Mouse (Mus musculus): ENCODE results near the gene Tspan12. TPM values are rescaled to one million over a fixed set of nuclear protein-coding genes. Genes with fewer than 3 reads are reported as not detected.

The Tspan12 gene
- polyA plus RNA-seq, 1 experiment: 8.2 TPM

DNA sequence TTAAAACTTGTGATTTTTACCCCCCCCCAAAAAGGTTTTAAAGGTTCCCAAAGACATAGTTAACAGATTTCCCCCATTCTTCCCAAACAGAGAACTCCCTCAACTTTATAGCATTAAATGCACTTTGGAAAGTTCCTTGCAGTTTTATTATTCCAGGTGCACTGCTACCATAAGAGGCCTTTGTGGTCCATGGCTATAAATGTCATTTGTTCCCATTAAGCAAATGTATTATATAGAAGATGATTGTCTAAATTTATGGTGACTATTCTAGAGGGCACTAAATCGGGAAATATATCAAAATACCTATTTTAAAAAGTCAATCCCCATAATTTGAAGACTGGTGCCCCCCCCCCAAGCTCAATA, 82.9 kb downstream of the Tspan12 start:
- Histone ChIP-seq H3K27me3 (ENCODE audit: control insufficient read depth, insufficient read depth, insufficient read length) (no peaks in the 10 kb centered on the region), H3K4me3 (ENCODE audit: insufficient read depth, poor library complexity, severe bottlenecking) (no peak overlapping the region), H3K79me3 (ENCODE audit: low read depth) (no peaks in the 10 kb centered on the region), H3K79me2 (ENCODE audit: control insufficient read depth, insufficient read depth) (no peaks in the 10 kb centered on the region), H3K36me3 (ENCODE audit: control insufficient read depth, insufficient read depth) (no peaks in the 10 kb centered on the region), H3ac (ENCODE audit: control insufficient read depth, insufficient read length, low read depth) (no peak overlapping the region)
- TF ChIP-seq CTCF (IDR thresholded peaks at IDR 0.05; ENCODE audit: control insufficient read depth, insufficient read depth, insufficient read length): no peak
- TF ChIP-seq MYOG (IDR thresholded peaks at IDR 0.05; ENCODE audit: control insufficient read depth, extremely low read depth, insufficient read length): no peak
- TF ChIP-seq CEBPB (IDR thresholded peaks at IDR 0.05; ENCODE audit: low read depth): no peak
- no peak for TF ChIP-seq MYOD1 (IDR thresholded peaks at IDR 0.05; ENCODE audit: control insufficient read depth, insufficient read length, low read depth)
- TF ChIP-seq FOSL1 (IDR thresholded peaks at IDR 0.05; ENCODE audit: insufficient read depth, low read length, poor library complexity, severe bottlenecking): no peak
- TF ChIP-seq USF1 (IDR thresholded peaks at IDR 0.05; ENCODE audit: low read depth): no peak
- no peak for TF ChIP-seq MAX (IDR thresholded peaks at IDR 0.05)

GRCm38 (mm10) chr6:21768745-21769446, 83.4 kb downstream of the Tspan12 start:
- Histone ChIP-seq H3K4me3 (ENCODE audit: insufficient read depth, poor library complexity, severe bottlenecking) (no peak overlapping the region), H3K79me2 (ENCODE audit: control insufficient read depth, insufficient read depth) (no peaks in the 10 kb centered on the region), H3K36me3 (ENCODE audit: control insufficient read depth, insufficient read depth) (no peaks in the 10 kb centered on the region), H3K27me3 (ENCODE audit: control insufficient read depth, insufficient read depth, insufficient read length) (no peaks in the 10 kb centered on the region), H3ac (ENCODE audit: control insufficient read depth, insufficient read length, low read depth) (no peak overlapping the region), H3K79me3 (ENCODE audit: low read depth) (no peaks in the 10 kb centered on the region)
- TF ChIP-seq MAX (IDR thresholded peaks at IDR 0.05): no peak
- TF ChIP-seq MYOD1 (IDR thresholded peaks at IDR 0.05; ENCODE audit: control insufficient read depth, insufficient read length, low read depth): peak; percentile 50
- no peak for TF ChIP-seq MYOG (IDR thresholded peaks at IDR 0.05; ENCODE audit: control insufficient read depth, extremely low read depth, insufficient read length)
- no peak for TF ChIP-seq USF1 (IDR thresholded peaks at IDR 0.05; ENCODE audit: low read depth)

DNA sequence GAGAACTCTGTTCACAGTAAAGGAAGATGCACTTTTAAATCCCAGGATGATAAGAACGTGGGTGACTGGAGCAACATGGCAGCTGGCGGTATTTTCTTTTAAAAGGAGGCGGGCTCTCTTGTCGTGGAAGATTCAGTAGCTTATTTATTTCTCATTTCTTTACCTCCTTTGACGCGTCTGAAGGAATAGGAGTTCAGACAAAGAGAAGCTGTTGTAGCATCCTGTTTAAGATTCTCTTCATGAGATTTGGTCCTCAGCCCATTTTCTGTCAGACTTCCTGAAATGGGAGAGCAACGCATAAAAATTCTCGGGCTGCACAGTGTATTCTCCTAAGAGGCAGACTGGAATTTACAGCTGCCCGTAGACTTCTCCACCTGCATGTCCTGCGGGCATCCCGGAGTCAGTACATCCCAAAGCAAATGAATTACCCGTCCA, 84.5 kb downstream of the Tspan12 start:
- no peaks in the 10 kb centered on the region for H3K36me3 ChIP-seq (ENCODE audit: control insufficient read depth, insufficient read depth)
- no peaks in the 10 kb centered on the region for H3K79me2 ChIP-seq (ENCODE audit: control insufficient read depth, insufficient read depth)
- H3K27me3 ChIP-seq (ENCODE audit: control insufficient read depth, insufficient read depth, insufficient read length): no peaks in the 10 kb centered on the region
- H3ac ChIP-seq (ENCODE audit: control insufficient read depth, insufficient read length, low read depth): no peak overlapping the region
- H3K79me3 ChIP-seq (ENCODE audit: low read depth): no peaks in the 10 kb centered on the region
- TF ChIP-seq CEBPB (IDR thresholded peaks at IDR 0.05; ENCODE audit: low read depth) (no peak), FOSL1 (IDR thresholded peaks at IDR 0.05; ENCODE audit: insufficient read depth, low read length, poor library complexity, severe bottlenecking) (no peak), MAX (IDR thresholded peaks at IDR 0.05) (no peak), USF1 (IDR thresholded peaks at IDR 0.05; ENCODE audit: low read depth) (no peak), CTCF (IDR thresholded peaks at IDR 0.05; ENCODE audit: control insufficient read depth, insufficient read depth, insufficient read length) (no peak), MYOD1 (IDR thresholded peaks at IDR 0.05; ENCODE audit: control insufficient read depth, insufficient read length, low read depth) (no peak), MYOG (IDR thresholded peaks at IDR 0.05; ENCODE audit: control insufficient read depth, extremely low read depth, insufficient read length) (no peak)
- no peak overlapping the region for H3K4me3 ChIP-seq (ENCODE audit: insufficient read depth, poor library complexity, severe bottlenecking)

- Histone ChIP-seq H3K4me3 (ENCODE audit: insufficient read depth, poor library complexity, severe bottlenecking) (no peak overlapping the region), H3K27me3 (ENCODE audit: control insufficient read depth, insufficient read depth, insufficient read length) (no peaks in the 10 kb centered on the region), H3K36me3 (ENCODE audit: control insufficient read depth, insufficient read depth) (no peaks in the 10 kb centered on the region), H3ac (ENCODE audit: control insufficient read depth, insufficient read length, low read depth) (no peak overlapping the region), H3K79me2 (ENCODE audit: control insufficient read depth, insufficient read depth) (no peaks in the 10 kb centered on the region), H3K79me3 (ENCODE audit: low read depth) (no peaks in the 10 kb centered on the region)
- TF ChIP-seq MYOG (IDR thresholded peaks at IDR 0.05; ENCODE audit: control insufficient read depth, extremely low read depth, insufficient read length): no peak
- no peak for TF ChIP-seq CTCF (IDR thresholded peaks at IDR 0.05; ENCODE audit: control insufficient read depth, insufficient read depth, insufficient read length)
- no peak for TF ChIP-seq MAX (IDR thresholded peaks at IDR 0.05)
- no peak for TF ChIP-seq CEBPB (IDR thresholded peaks at IDR 0.05; ENCODE audit: low read depth)
- TF ChIP-seq MYOD1 (IDR thresholded peaks at IDR 0.05; ENCODE audit: control insufficient read depth, insufficient read length, low read depth): no peak
These were observed 104.8 kb downstream of the Tspan12 start for GRCm38 (mm10) chr6:21747536-21747935.

- no peaks in the 10 kb centered on the region for H3K36me3 ChIP-seq (ENCODE audit: control insufficient read depth, insufficient read depth)
- TF ChIP-seq MYOG (IDR thresholded peaks at IDR 0.05; ENCODE audit: control insufficient read depth, extremely low read depth, insufficient read length): no peak
- no peak for TF ChIP-seq USF1 (IDR thresholded peaks at IDR 0.05; ENCODE audit: low read depth)
- TF ChIP-seq MYOD1 (IDR thresholded peaks at IDR 0.05; ENCODE audit: control insufficient read depth, insufficient read length, low read depth): no peak
- no peak for TF ChIP-seq MAX (IDR thresholded peaks at IDR 0.05)
- TF ChIP-seq FOSL1 (IDR thresholded peaks at IDR 0.05; ENCODE audit: insufficient read depth, low read length, poor library complexity, severe bottlenecking): no peak
- no peak for TF ChIP-seq CEBPB (IDR thresholded peaks at IDR 0.05; ENCODE audit: low read depth)
- no peak for TF ChIP-seq CTCF (IDR thresholded peaks at IDR 0.05; ENCODE audit: control insufficient read depth, insufficient read depth, insufficient read length)
- no peaks in the 10 kb centered on the region for H3K79me2 ChIP-seq (ENCODE audit: control insufficient read depth, insufficient read depth)
- no peak overlapping the region for H3K4me3 ChIP-seq (ENCODE audit: insufficient read depth, poor library complexity, severe bottlenecking)
- H3K27me3 ChIP-seq (ENCODE audit: control insufficient read depth, insufficient read depth, insufficient read length): no peaks in the 10 kb centered on the region
- H3ac ChIP-seq (ENCODE audit: control insufficient read depth, insufficient read length, low read depth): no peak overlapping the region
- H3K79me3 ChIP-seq (ENCODE audit: low read depth): no peaks in the 10 kb centered on the region
These were observed 107.6 kb downstream of the Tspan12 start for GRCm38 (mm10) chr6:21744615-21745266.

Data from C2C12 (cell line).